Mouse (Mus musculus) naive thymus-derived CD4-positive, alpha-beta T cell, adult 5 months (primary cell): Measurements from ENCODE around the gene Cd9. TPM values are rescaled to one million over a fixed set of nuclear protein-coding genes. Genes with fewer than 3 reads are reported as not detected.

ENCODE experiments used
- polyA plus RNA-seq: library from polyadenylated mRNA; unstranded; fragments of 100-300 nt; shearing (Covaris generic); gene quantifications from one replicate; pipeline ENCODE4 v1.2.1, GENCODE M21; 2017

Gene Cd9
- polyA plus RNA-seq, result 88.0 TPM

DNA sequence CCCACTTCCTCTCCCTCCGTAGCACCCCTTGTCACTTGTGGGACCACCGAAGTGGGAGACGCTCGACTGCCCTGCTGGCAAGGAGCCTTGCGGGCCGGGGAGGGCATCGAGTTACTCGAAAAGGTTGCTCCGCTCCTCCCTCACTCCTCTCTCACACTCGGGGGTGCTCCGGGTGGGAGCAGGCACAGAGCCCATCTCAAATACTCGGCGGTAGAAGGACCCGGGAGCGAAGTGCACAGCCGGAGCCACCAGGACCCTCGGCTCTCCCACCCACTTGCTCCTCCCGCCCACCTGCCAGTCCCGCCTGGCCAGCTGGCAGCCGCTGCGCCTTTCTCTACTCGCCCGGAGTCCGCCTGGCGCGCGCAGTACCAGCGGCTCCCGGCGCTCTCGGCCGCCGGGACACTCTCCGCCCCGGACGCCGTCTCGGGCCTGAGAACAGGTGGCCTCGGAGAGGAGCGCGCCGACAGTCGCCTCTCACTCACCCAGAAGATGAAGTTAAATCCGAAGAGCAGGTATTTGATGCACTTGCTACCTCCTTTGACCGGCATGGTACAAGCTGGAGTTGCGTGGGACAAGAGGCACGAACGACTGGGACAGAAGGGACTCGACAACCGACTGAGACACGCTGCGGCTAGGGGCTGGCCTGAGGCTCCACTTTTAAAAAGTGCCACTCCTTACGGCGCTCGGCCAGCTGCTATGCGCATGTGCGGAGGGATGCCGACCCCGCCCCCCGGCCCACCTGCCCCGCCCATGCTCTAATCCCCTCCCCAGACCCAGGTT lies at the start of gene Cd9:
Gene Cd9 (minus strand): TSS at position 700 of the 780 bp plus-strand sequence.

Other genes starting within 250 kb of the Cd9 start
- gene Tuba3a, start 208.7 kb downstream of the Cd9 start, polyA plus RNA-seq, result 2.0 TPM
- not detected for gene Ltbr, start 180.9 kb downstream of the Cd9 start, polyA plus RNA-seq
- 0.19 TPM for gene Scnn1a, start 174.1 kb downstream of the Cd9 start, polyA plus RNA-seq
- 100.0 TPM for gene Tnfrsf1a, start 145.4 kb downstream of the Cd9 start, polyA plus RNA-seq
- gene Plekhg6, start 114.0 kb downstream of the Cd9 start, polyA plus RNA-seq, result 0.17 TPM
- 0.51 TPM for gene Vwf, start 52.0 kb upstream of the Cd9 start, polyA plus RNA-seq
- gene Ano2, start 195.6 kb upstream of the Cd9 start, polyA plus RNA-seq, result 0.11 TPM